Mouse (Mus musculus): ENCODE measurements around the gene Hoxc8. TPM values are rescaled to one million over a fixed set of nuclear protein-coding genes. Genes with fewer than 3 reads are reported as not detected.

Hoxc8 gene
- polyA plus RNA-seq, 2 experiments, result 0.04 TPM

- no peak for TF ChIP-seq EP300 (IDR thresholded peaks at IDR 0.05; ENCODE audit: low read depth)
- no peak for TF ChIP-seq CTCF (IDR thresholded peaks at IDR 0.05; ENCODE audit: low read depth)
- 5% methylated on average over 11 of the region's 11 CpGs for WGBS (ENCODE audit: insufficient replicate concordance)
- ATAC-seq (ENCODE audit: insufficient read depth) (no peak), DNase-seq (ENCODE audit: low read depth in 3 of 3, low spot score in 3 of 3) (no peak)
- H3K4me3 ChIP-seq (ENCODE audit: insufficient read depth in 1 of 2, low read depth in 2 of 2, low read length in 2 of 2), result no peak overlapping the region
- H3K4me1 ChIP-seq (replicated peaks; ENCODE audit: control insufficient read depth in 2 of 2, insufficient read depth in 2 of 2, low read length in 1 of 2), result no peaks in the 10 kb centered on the region
- H3K27ac ChIP-seq, result no peak overlapping the region
- H3K27me3 ChIP-seq (ENCODE audit: control insufficient read depth, insufficient read depth, low read length), result peaks cover 97% of the 10 kb centered on the region
- H3K9me3 ChIP-seq (ENCODE audit: control insufficient read depth, low read length), result no peaks in the 10 kb centered on the region
- H3K9ac ChIP-seq (replicated peaks), result no peak overlapping the region
- no peaks in the 10 kb centered on the region for H3K36me3 ChIP-seq (replicated peaks; ENCODE audit: control insufficient read depth, insufficient read depth, low read depth)
- H3K4me2 ChIP-seq (ENCODE audit: low read depth), result no peak overlapping the region
These were observed 10.1 kb upstream of the Hoxc8 start for GRCm38 (mm10) chr15:102980352-102980751.

GRCm38 (mm10) chr15:102980912-102981311, 9.5 kb upstream of the Hoxc8 start:
- DNase-seq (ENCODE audit: low read depth in 3 of 3, low spot score in 3 of 3) (no peak), ATAC-seq (ENCODE audit: insufficient read depth) (no peak)
- Histone ChIP-seq H3K4me2 (ENCODE audit: low read depth) (no peak overlapping the region), H3K4me1 (replicated peaks; ENCODE audit: control insufficient read depth in 2 of 2, insufficient read depth in 2 of 2, low read length in 1 of 2) (no peaks in the 10 kb centered on the region), H3K4me3 (ENCODE audit: insufficient read depth in 1 of 2, low read depth in 2 of 2, low read length in 2 of 2) (no peak overlapping the region), H3K36me3 (replicated peaks; ENCODE audit: control insufficient read depth, insufficient read depth, low read depth) (no peaks in the 10 kb centered on the region), H3K27me3 (ENCODE audit: control insufficient read depth, insufficient read depth, low read length) (peaks cover 97% of the 10 kb centered on the region), H3K27ac (no peak overlapping the region), H3K9ac (replicated peaks) (no peak overlapping the region), H3K9me3 (ENCODE audit: control insufficient read depth, low read length) (no peaks in the 10 kb centered on the region)
- WGBS (ENCODE audit: insufficient replicate concordance), result under 1% methylated on average over 14 of the region's 14 CpGs
- TF ChIP-seq CTCF (IDR thresholded peaks at IDR 0.05; ENCODE audit: low read depth) (no peak), EP300 (IDR thresholded peaks at IDR 0.05; ENCODE audit: low read depth) (no peak)

GRCm38 (mm10) chr15:102981379-102982288, 8.8 kb upstream of the Hoxc8 start:
- Histone ChIP-seq H3K9me3 (ENCODE audit: control insufficient read depth, low read length) (no peaks in the 10 kb centered on the region), H3K27me3 (ENCODE audit: control insufficient read depth, insufficient read depth, low read length) (peaks cover 97% of the 10 kb centered on the region), H3K9ac (replicated peaks) (no peak overlapping the region), H3K27ac (no peak overlapping the region), H3K4me3 (ENCODE audit: insufficient read depth in 1 of 2, low read depth in 2 of 2, low read length in 2 of 2) (0 out of 4 replicates have a peak overlapping the region, but pooled peaks of 1 of the 2 experiments have one; percentile 4), H3K4me2 (ENCODE audit: low read depth) (peak overlapping the region; percentile 34), H3K4me1 (replicated peaks; ENCODE audit: control insufficient read depth in 2 of 2, insufficient read depth in 2 of 2, low read length in 1 of 2) (no peaks in the 10 kb centered on the region), H3K36me3 (replicated peaks; ENCODE audit: control insufficient read depth, insufficient read depth, low read depth) (no peaks in the 10 kb centered on the region)
- 1% methylated on average over 88 of the region's 88 CpGs for WGBS (ENCODE audit: insufficient replicate concordance)
- DNase-seq (ENCODE audit: low read depth in 3 of 3, low spot score in 3 of 3), result no peak
- TF ChIP-seq EP300 (IDR thresholded peaks at IDR 0.05; ENCODE audit: low read depth), result no peak
- no peak for ATAC-seq (ENCODE audit: insufficient read depth)

- 2% methylated on average over 12 of the region's 12 CpGs for WGBS (ENCODE audit: insufficient replicate concordance)
- ATAC-seq (ENCODE audit: insufficient read depth) (no peak), DNase-seq (ENCODE audit: low read depth in 3 of 3, low spot score in 3 of 3) (no peak)
- no peak for TF ChIP-seq EP300 (IDR thresholded peaks at IDR 0.05; ENCODE audit: low read depth)
- no peak for TF ChIP-seq CTCF (IDR thresholded peaks at IDR 0.05; ENCODE audit: low read depth)
- no peak overlapping the region for H3K9ac ChIP-seq (replicated peaks)
- H3K36me3 ChIP-seq (replicated peaks; ENCODE audit: control insufficient read depth, insufficient read depth, low read depth), result no peaks in the 10 kb centered on the region
- peaks cover 97% of the 10 kb centered on the region for H3K27me3 ChIP-seq (ENCODE audit: control insufficient read depth, insufficient read depth, low read length)
- no peaks in the 10 kb centered on the region for H3K4me1 ChIP-seq (replicated peaks; ENCODE audit: control insufficient read depth in 2 of 2, insufficient read depth in 2 of 2, low read length in 1 of 2)
- no peak overlapping the region for H3K27ac ChIP-seq
- no peak overlapping the region for H3K4me3 ChIP-seq (ENCODE audit: insufficient read depth in 1 of 2, low read depth in 2 of 2, low read length in 2 of 2)
- H3K9me3 ChIP-seq (ENCODE audit: control insufficient read depth, low read length), result no peaks in the 10 kb centered on the region
- no peak overlapping the region for H3K4me2 ChIP-seq (ENCODE audit: low read depth)
These were observed 6.7 kb upstream of the Hoxc8 start for GRCm38 (mm10) chr15:102983716-102984115.

- H3K9me3 ChIP-seq (ENCODE audit: control insufficient read depth, low read length), result no peaks in the 10 kb centered on the region
- TF ChIP-seq EP300 (IDR thresholded peaks at IDR 0.05; ENCODE audit: low read depth), result no peak
- no peak for TF ChIP-seq CTCF (IDR thresholded peaks at IDR 0.05; ENCODE audit: low read depth)
- H3K4me2 ChIP-seq (ENCODE audit: low read depth), result no peak overlapping the region
- ATAC-seq (ENCODE audit: insufficient read depth), result no peak
- peaks cover 97% of the 10 kb centered on the region for H3K27me3 ChIP-seq (ENCODE audit: control insufficient read depth, insufficient read depth, low read length)
- H3K36me3 ChIP-seq (replicated peaks; ENCODE audit: control insufficient read depth, insufficient read depth, low read depth), result no peaks in the 10 kb centered on the region
- no peak for DNase-seq (ENCODE audit: low read depth in 3 of 3, low spot score in 3 of 3)
- no peak overlapping the region for H3K27ac ChIP-seq
- no peak overlapping the region for H3K4me3 ChIP-seq (ENCODE audit: insufficient read depth in 1 of 2, low read depth in 2 of 2, low read length in 2 of 2)
- no peaks in the 10 kb centered on the region for H3K4me1 ChIP-seq (replicated peaks; ENCODE audit: control insufficient read depth in 2 of 2, insufficient read depth in 2 of 2, low read length in 1 of 2)
- H3K9ac ChIP-seq (replicated peaks), result no peak overlapping the region
- WGBS (ENCODE audit: insufficient replicate concordance), result 8% methylated on average over 10 of the region's 10 CpGs
These were observed 5.9 kb upstream of the Hoxc8 start for GRCm38 (mm10) chr15:102984521-102984920.
